Mouse (Mus musculus): ENCODE data around the gene Nol4l. TPM values are rescaled to one million over a fixed set of nuclear protein-coding genes. Genes with fewer than 3 reads are reported as not detected.
A peak's percentile ranks its signal among the peaks of the same experiment; 100 is the strongest.

The Nol4l gene
- polyA plus RNA-seq (2016; fragmentation: Nextera tagmentation; extraction: Ambion mirVana), result 15.8 and 17.2 TPM in 2 replicates

DNA sequence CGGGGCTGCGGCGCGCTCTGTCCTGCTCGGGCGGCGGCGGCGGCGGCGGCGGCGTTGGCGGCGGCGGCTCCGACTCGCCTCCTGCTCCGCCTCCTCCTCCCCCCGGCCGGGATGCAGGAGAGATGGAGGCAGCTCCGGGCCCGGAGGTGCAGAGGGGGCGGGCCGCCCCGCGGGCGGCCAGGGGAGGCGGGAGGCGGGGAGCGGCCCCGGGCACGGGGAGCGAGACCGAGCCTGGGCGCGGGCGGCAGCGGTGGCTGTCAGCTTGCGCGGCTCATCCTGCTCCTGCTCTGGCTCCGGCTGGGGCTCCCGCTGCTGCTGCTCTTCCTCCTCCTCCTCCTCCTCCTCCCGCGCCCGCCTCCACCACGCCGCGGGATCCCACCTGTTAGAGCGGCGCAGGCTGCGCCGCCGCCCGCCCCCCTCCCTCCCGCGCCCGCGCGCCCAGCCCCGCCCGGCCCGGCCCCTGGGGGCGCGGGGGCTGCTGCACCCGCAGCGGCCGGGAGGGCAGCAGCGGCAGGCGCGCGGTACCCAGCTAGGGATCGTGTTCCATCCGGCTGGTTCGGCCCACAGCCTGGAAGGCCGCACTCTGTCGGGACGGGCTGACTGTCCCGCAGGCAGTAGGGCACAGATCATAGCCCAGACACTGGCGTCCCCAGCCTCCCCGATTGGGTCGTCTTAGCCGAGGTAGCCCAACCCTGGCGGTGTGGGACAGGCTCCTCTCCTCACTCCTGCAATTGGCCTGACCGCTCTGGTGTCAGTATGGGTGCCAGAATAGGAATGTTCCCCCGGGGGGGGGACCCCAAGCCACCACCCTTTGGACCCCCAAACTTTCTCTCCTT, at the start of gene Nol4l:
TSS of gene Nol4l (minus strand) at position 41 of the 836 bp plus-strand sequence.
- H3K4me1 ChIP-seq, result peaks cover 54% of the 10 kb centered on the region
- WGBS, result 6% methylated on average over 48 of the region's 86 CpGs
- peaks cover 78% of the 10 kb centered on the region for H3K27me3 ChIP-seq (ENCODE audit: low read depth, poor library complexity, severe bottlenecking)
- no peaks in the 10 kb centered on the region for H3K36me3 ChIP-seq
- peak within 1 kb of the TSS; percentile 84 for H3K27ac ChIP-seq
- no peaks in the 10 kb centered on the region for H3K9me3 ChIP-seq (replicated peaks)
- DNase-seq (ENCODE audit: low spot score), result peak; percentile 60
- H3K4me3 ChIP-seq, result peak within 1 kb of the TSS; percentile 75

DNA sequence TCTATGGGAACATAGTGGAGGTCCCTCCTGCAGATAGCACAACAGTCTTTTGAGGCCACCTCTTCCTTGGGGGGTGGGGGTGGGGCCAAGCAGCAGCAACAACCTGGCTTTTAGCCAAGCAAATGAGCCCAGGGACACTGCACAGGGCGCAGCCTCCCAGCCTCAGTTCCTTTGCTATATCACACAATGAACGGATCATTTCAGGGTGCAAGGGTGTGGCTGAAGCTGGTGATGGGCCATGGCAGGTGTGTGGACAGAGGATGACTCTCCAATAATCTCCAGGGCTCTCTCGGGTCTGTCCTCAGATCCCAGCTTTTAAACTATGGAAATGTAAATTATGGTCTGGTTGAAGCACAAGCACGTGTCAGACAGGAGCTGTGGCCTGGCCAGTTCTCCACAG, 47.4 kb upstream of the Nol4l start:
- DNase-seq (ENCODE audit: low spot score), result no peak
- H3K9me3 ChIP-seq (replicated peaks), result no peaks in the 10 kb centered on the region
- H3K36me3 ChIP-seq, result no peaks in the 10 kb centered on the region
- no peaks in the 10 kb centered on the region for H3K27me3 ChIP-seq (ENCODE audit: low read depth, poor library complexity, severe bottlenecking)
- WGBS, result 70% methylated on average over 4 of the region's 4 CpGs
- H3K4me1 ChIP-seq, result peaks cover 13% of the 10 kb centered on the region
- no peak overlapping the region for H3K4me3 ChIP-seq
- H3K27ac ChIP-seq, result no peak overlapping the region

DNA sequence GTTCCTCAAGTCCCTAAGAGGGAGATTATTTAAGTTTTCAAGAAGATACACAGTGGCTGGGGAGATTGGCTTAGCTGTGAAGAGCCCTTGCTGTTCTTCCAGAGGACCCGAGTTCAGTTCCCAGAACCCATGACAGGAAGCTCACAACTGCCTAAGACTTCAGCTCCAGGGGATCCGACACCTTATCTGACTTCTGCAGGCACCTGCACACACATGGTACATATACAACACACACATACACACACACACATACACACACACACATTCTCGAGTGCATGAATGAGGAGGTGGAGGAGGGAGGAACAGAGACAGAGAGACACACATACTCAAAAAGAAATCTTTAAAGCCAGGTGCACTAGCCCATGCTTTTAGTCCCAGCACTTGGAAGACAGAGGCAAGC, 46.4 kb upstream of the Nol4l start:
- peaks cover 13% of the 10 kb centered on the region for H3K4me1 ChIP-seq
- no peaks in the 10 kb centered on the region for H3K27me3 ChIP-seq (ENCODE audit: low read depth, poor library complexity, severe bottlenecking)
- no peak overlapping the region for H3K4me3 ChIP-seq
- WGBS, result 76% methylated on average over 3 of the region's 3 CpGs
- H3K9me3 ChIP-seq (replicated peaks), result no peaks in the 10 kb centered on the region
- H3K36me3 ChIP-seq, result no peaks in the 10 kb centered on the region
- 0 out of 2 replicates have a peak overlapping the region, but pooled peaks have one; percentile 21 for H3K27ac ChIP-seq
- no peak for DNase-seq (ENCODE audit: low spot score)

DNA sequence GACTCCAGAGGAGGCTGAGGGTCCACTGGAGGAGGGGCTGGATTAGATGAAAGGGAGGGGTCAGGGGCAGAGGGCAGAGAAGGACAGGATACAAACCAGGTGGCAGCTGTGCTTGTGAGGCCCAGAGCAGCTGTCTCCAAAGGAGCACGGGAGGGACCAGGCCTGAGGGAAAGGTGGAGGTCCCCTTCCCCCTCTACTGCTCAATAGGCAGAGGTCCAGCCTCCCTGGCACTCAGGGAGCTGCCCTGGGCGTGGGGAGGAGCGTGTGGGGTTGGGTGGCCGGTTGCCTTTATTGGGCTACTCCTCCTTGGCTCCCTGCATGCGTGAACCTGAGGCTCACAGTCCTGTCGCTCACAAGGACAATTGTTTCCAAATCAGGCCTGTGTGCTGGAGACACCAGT, 45.8 kb upstream of the Nol4l start:
- Histone ChIP-seq H3K36me3 (no peaks in the 10 kb centered on the region), H3K27ac (peak overlapping the region; percentile 21; the same call in 1 of the 2 replicates), H3K9me3 (replicated peaks) (no peaks in the 10 kb centered on the region), H3K27me3 (ENCODE audit: low read depth, poor library complexity, severe bottlenecking) (no peaks in the 10 kb centered on the region), H3K4me3 (no peak overlapping the region), H3K4me1 (peaks cover 13% of the 10 kb centered on the region)
- no peak for DNase-seq (ENCODE audit: low spot score)
- 38% methylated on average over 6 of the region's 6 CpGs for WGBS

DNA sequence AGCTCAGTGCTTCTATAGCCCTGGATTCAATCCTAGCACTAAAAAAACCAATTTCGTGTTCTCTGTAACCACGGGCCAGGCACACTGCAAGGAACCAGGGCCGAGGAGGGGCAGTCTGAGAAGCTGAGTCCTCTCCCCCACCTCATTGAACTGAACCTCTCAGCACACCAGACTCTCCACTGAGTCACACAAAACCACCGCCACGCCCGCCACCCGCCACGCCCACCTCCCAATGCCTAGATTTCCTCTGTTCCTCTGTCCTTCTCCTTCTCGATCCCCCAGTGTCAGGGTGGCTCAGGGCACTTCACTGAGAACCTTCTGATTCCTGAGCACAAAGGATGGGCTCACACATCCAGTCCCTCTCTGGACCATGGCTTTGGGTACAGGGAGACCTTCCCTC, 43.3 kb upstream of the Nol4l start:
- Histone ChIP-seq H3K27ac (no peak overlapping the region), H3K4me1 (peaks cover 13% of the 10 kb centered on the region), H3K27me3 (ENCODE audit: low read depth, poor library complexity, severe bottlenecking) (no peaks in the 10 kb centered on the region), H3K4me3 (no peak overlapping the region), H3K9me3 (replicated peaks) (no peaks in the 10 kb centered on the region), H3K36me3 (no peaks in the 10 kb centered on the region)
- WGBS, result 85% methylated on average over 9 of the region's 9 CpGs
- no peak for DNase-seq (ENCODE audit: low spot score)

DNA sequence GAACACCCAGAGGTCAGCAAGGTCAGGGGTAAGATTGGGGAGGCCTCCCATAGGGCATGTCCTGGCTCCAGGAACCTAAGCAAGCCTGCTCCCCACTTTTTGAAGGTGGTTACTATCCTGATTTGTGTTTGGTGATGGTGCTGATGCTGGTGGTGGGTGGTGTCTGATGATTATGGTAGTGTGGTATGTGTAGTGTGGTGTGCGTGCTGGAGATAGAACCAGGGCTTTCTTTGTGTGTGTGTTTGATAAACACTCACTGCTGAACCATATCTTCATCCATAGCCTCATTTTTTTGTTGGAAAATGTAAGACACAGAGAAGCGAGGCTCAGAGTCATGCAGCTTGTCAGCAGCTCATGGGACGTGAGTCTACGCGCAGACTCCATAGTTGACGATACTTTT, 38.8 kb upstream of the Nol4l start:
- H3K36me3 ChIP-seq, result no peaks in the 10 kb centered on the region
- 92% methylated on average over 6 of the region's 6 CpGs for WGBS
- no peaks in the 10 kb centered on the region for H3K4me1 ChIP-seq
- no peak overlapping the region for H3K4me3 ChIP-seq
- no peaks in the 10 kb centered on the region for H3K27me3 ChIP-seq (ENCODE audit: low read depth, poor library complexity, severe bottlenecking)
- H3K27ac ChIP-seq, result no peak overlapping the region
- no peak for DNase-seq (ENCODE audit: low spot score)
- no peaks in the 10 kb centered on the region for H3K9me3 ChIP-seq (replicated peaks)

DNA sequence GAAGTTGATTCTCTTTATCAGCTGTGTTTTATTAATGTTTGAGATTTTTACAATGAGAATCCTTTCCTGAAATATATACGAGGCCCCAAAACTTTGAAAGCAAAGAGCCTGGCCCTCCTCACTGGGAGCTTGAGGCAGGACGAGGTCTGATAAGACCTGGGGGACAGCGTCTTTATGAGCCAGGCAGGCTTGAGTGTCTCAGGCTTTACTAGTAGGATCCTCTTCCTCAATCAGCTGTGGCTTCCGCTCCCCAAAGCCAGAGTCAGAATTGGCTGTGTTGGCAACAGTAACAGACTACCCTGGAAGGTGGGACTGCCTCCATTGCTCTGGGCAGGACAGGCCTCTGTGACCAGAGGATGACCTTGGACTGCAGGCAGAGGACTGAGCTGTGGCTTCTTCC, 38.2 kb upstream of the Nol4l start:
- H3K4me1 ChIP-seq, result no peaks in the 10 kb centered on the region
- no peaks in the 10 kb centered on the region for H3K36me3 ChIP-seq
- H3K4me3 ChIP-seq, result no peak overlapping the region
- H3K9me3 ChIP-seq (replicated peaks), result no peaks in the 10 kb centered on the region
- WGBS, result 80% methylated on average over 4 of the region's 4 CpGs
- no peaks in the 10 kb centered on the region for H3K27me3 ChIP-seq (ENCODE audit: low read depth, poor library complexity, severe bottlenecking)
- H3K27ac ChIP-seq, result no peak overlapping the region
- no peak for DNase-seq (ENCODE audit: low spot score)

DNA sequence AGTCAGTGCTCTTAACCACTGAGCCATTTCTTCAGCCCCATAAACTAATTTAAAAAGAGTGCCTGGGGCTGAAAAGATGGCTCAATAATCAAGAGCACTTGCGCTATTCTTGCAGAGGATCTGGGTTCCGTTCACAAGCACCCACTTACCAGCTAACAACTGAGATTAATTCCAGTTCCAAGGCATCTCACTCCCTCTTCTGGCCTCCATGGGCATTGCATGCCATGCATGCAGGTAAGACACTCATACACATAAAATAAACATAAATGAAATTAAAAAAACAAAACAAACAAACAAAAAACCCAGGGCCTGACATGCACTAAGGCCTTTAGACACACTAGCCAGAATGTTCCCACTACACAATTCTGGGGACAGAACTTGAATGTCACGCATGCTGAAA, 34.6 kb upstream of the Nol4l start:
- H3K27me3 ChIP-seq (ENCODE audit: low read depth, poor library complexity, severe bottlenecking), result peaks cover 29% of the 10 kb centered on the region
- H3K4me1 ChIP-seq, result peaks cover 23% of the 10 kb centered on the region
- no peak overlapping the region for H3K27ac ChIP-seq
- 85% methylated on average over 3 of the region's 3 CpGs for WGBS
- no peak for DNase-seq (ENCODE audit: low spot score)
- no peak overlapping the region for H3K4me3 ChIP-seq
- H3K36me3 ChIP-seq, result no peaks in the 10 kb centered on the region
- no peaks in the 10 kb centered on the region for H3K9me3 ChIP-seq (replicated peaks)

DNA sequence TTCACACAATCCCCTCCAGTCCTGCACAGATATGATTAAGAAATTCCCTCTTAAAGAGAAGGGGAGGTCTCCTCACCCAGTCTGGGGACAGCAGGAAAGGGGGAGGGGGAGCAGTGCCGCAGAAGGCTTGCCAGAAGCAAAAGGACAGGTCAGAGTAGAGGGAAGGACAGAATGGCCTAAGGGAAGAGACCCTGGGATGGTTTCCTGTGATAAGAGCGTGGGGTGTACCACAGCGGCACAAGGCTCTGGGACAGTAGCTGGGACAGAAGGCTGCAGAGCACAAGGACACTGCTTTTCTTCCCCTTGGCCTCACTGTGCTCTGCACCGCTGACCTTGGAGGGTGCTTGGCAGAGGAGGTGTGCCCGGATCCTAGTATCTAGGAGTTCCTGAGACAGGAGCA, 31.8 kb upstream of the Nol4l start:
- H3K27ac ChIP-seq, result peak overlapping the region; percentile 51
- H3K4me3 ChIP-seq, result peak overlapping the region; percentile 39
- peaks cover 29% of the 10 kb centered on the region for H3K4me1 ChIP-seq
- WGBS, result 37% methylated on average over 5 of the region's 5 CpGs
- DNase-seq (ENCODE audit: low spot score), result no peak
- no peaks in the 10 kb centered on the region for H3K36me3 ChIP-seq
- H3K27me3 ChIP-seq (ENCODE audit: low read depth, poor library complexity, severe bottlenecking), result peaks cover 43% of the 10 kb centered on the region
- no peaks in the 10 kb centered on the region for H3K9me3 ChIP-seq (replicated peaks)

DNA sequence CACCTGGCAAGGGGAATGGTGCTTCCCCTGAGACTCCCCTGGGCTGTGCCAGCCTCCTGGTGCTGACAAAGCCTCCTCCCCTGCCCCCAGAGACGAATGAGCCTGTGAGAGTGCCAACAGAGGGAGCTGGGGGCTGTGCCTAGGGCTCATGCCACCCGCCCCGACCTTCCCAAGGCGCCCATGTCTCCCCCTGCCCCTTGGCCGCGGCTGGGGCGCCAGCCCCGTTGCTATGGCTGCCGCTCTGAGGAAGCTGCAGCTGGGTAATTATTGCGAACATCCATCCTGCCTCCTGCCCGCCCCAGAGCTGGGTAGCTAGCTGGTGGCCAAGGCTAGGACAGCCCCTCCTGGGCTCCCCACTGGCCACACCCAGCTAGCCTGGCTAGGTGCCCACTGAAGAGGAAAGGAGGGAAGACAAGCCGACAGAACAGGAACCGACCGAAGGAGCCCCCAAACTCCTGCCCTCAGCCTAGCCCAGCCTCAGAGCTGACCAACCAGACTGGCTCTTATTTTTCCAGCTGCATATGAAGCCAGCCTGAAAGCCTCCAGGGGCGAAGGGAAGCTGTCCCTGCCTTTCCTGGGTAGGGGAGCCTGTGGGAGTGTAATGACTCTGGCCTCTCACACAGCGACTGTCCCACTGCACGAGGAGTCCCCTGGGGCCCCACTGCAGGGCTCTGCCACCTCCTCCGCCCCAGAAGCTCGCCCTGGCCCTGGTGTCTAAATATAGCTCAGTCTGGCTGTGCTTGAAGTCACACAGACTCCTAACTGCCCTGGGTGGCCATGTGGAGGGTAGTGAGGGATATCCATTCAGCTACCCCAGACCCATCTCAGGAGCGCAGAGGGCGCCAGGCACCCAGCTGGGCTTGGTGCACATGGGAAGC, 31.1 kb upstream of the Nol4l start:
- 14% methylated on average over 21 of the region's 21 CpGs for WGBS
- H3K27ac ChIP-seq, result peak overlapping the region; percentile 51
- no peaks in the 10 kb centered on the region for H3K9me3 ChIP-seq (replicated peaks)
- peaks cover 43% of the 10 kb centered on the region for H3K27me3 ChIP-seq (ENCODE audit: low read depth, poor library complexity, severe bottlenecking)
- peak overlapping the region; percentile 39 for H3K4me3 ChIP-seq
- no peaks in the 10 kb centered on the region for H3K36me3 ChIP-seq
- peak; percentile 54 for DNase-seq (ENCODE audit: low spot score)
- peaks cover 33% of the 10 kb centered on the region for H3K4me1 ChIP-seq

DNA sequence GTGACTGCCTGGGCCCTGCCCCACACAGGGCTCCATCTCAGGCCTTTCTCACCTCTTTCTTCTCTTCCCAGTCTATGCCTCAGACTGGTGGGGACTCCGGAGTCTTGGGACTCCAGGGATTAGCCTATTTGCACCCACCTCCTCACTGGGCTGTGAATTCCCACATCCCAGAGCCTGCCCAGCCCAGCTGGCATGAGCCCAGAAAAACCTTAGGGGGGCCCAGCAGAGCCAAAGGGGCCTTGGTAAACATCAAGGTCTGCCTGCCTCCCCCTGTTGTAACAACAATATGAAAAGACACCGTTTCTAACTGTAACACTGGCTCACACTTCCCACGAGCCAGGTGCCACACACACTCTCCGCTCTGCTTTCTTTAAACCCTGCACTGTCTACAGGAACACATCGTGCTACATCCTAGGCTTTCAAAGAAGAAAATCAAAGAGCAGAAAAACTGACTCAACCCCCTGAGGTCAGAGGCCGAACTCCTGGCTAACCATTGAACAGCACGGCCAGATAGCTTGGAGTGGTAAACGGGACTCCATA, 29.9 kb upstream of the Nol4l start:
- Histone ChIP-seq H3K27ac (no peak overlapping the region), H3K36me3 (no peaks in the 10 kb centered on the region), H3K4me3 (no peak overlapping the region), H3K9me3 (replicated peaks) (no peaks in the 10 kb centered on the region), H3K27me3 (ENCODE audit: low read depth, poor library complexity, severe bottlenecking) (peaks cover 43% of the 10 kb centered on the region), H3K4me1 (peaks cover 33% of the 10 kb centered on the region)
- no peak for DNase-seq (ENCODE audit: low spot score)
- WGBS, result 53% methylated on average over 8 of the region's 8 CpGs

DNA sequence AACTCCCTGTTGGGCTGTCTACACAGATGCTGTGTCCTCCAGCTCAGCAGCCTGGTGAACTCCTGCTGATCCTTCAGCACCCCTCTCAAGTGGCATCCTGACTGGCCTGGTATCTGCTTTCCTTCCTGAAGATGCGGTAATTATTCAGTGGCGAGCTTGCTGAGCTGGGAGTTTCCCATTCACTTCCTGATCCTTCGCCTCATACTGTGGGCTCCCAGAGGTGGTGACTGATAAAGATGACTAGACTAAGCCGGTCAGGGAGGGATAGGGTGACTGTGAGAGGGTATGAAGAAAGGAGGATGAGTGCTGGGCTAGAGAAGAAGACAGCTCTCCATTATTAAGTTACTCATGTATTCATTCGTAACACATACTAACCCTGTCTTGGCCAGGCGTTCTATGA, 28.7 kb upstream of the Nol4l start:
- no peaks in the 10 kb centered on the region for H3K9me3 ChIP-seq (replicated peaks)
- H3K4me1 ChIP-seq, result peaks cover 33% of the 10 kb centered on the region
- H3K4me3 ChIP-seq, result no peak overlapping the region
- no peaks in the 10 kb centered on the region for H3K36me3 ChIP-seq
- no peak overlapping the region for H3K27ac ChIP-seq
- 64% methylated on average over 6 of the region's 6 CpGs for WGBS
- no peak for DNase-seq (ENCODE audit: low spot score)
- peaks cover 43% of the 10 kb centered on the region for H3K27me3 ChIP-seq (ENCODE audit: low read depth, poor library complexity, severe bottlenecking)

DNA sequence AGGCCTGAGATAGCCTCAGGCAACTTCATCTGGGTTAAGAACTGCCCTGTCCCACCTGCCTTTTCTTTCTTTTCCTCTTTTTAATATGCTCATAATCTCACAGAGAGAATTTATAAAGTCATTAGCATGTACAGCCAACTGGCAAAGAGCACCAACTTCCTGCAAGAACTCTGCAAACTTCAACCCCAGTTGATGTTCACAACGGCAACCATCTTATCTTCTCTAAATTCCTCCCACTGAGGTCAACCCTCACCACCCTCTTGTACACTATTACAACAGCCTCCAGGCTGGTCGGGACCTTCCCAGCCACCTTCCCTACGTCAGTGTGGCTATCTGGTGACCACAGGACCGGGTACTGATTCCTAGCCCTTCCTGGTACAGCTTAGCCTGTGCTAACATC, 27.5 kb upstream of the Nol4l start:
- H3K27ac ChIP-seq, result no peak overlapping the region
- 86% methylated on average over 4 of the region's 4 CpGs for WGBS
- no peak for DNase-seq (ENCODE audit: low spot score)
- H3K27me3 ChIP-seq (ENCODE audit: low read depth, poor library complexity, severe bottlenecking), result peaks cover 42% of the 10 kb centered on the region
- H3K4me3 ChIP-seq, result no peak overlapping the region
- H3K9me3 ChIP-seq (replicated peaks), result no peaks in the 10 kb centered on the region
- H3K4me1 ChIP-seq, result peaks cover 33% of the 10 kb centered on the region
- no peaks in the 10 kb centered on the region for H3K36me3 ChIP-seq
